8 mouse cellular contexts compared by ENCODE assay signal in genomic region chr17:84820603-84821002, GRCm38 (mm10). TPM values are rescaled to one million over a fixed set of nuclear protein-coding genes. Genes with fewer than 3 reads are reported as not detected.
DNase-seq lines count a peak whose midpoint lies in the region; ATAC-seq and TF ChIP-seq lines count a peak whose summit lies in the region.

No protein-coding gene starts in this region.

- 12% methylated on average over 4 of the region's 4 CpGs for WGBS in heart, embryonic 12.5 days
- 5% methylated on average over 4 of the region's 4 CpGs for WGBS in stomach, postnatal 0 days

- no peak for ATAC-seq in heart, embryonic 12.5 days (ENCODE audit: insufficient number of reproducible peaks, low FRiP score)
- no peak for ATAC-seq in stomach, postnatal 0 days (ENCODE audit: low FRiP score, low TSS enrichment)

- H3K27ac ChIP-seq in heart, embryonic 12.5 days (ENCODE audit: poor library complexity, severe bottlenecking) = no peak overlapping the region
- no peak overlapping the region for H3K27ac ChIP-seq in stomach, postnatal 0 days (replicated peaks)

- H3K9ac ChIP-seq in heart, embryonic 12.5 days = no peak overlapping the region
- H3K9ac ChIP-seq in stomach, postnatal 0 days (ENCODE audit: low read length) = no peak overlapping the region

- intact Hi-C loops in heart, postnatal 14 days (cut with DNase I) = no loop called here

- peak; percentile 15 to 49 for DNase-seq in heart, postnatal 14 days
- peak; percentile 10 for DNase-seq in thymus, postnatal 14 days
- DNase-seq in thymus, postnatal 10 days (ENCODE audit: low spot score in 2 of 2) = no peak
- DNase-seq in forelimb bud, embryonic 11.5 days (ENCODE audit: low read depth, low spot score) = peak; percentile 68
- DNase-seq in stomach, postnatal 0 days (ENCODE audit: low spot score) = peak; percentile 58
- DNase-seq in cerebellum, postnatal 4 days (ENCODE audit: low spot score in 2 of 2) = no peak
- no peak for DNase-seq in cerebellum, postnatal 14 days

- no peaks in the 10 kb centered on the region for H3K36me3 ChIP-seq in heart, embryonic 12.5 days
- no peaks in the 10 kb centered on the region for H3K36me3 ChIP-seq in stomach, postnatal 0 days (ENCODE audit: control insufficient read depth, insufficient read depth, low read length)

- TF ChIP-seq EP300 in stomach, postnatal 0 days (optimal IDR thresholded peaks at IDR 0.05) = no peak

- H3K4me1 ChIP-seq in heart, embryonic 12.5 days (replicated peaks) = no peaks in the 10 kb centered on the region
- H3K4me1 ChIP-seq in stomach, postnatal 0 days (replicated peaks; ENCODE audit: control insufficient read depth, insufficient read depth) = no peaks in the 10 kb centered on the region

- TF ChIP-seq CTCF in stomach, postnatal 0 days (IDR thresholded peaks at IDR 0.05; ENCODE audit: low read depth) = no peak

- no peak overlapping the region for H3K4me3 ChIP-seq in heart, embryonic 12.5 days
- no peak overlapping the region for H3K4me3 ChIP-seq in stomach, postnatal 0 days (ENCODE audit: low read depth, low read length)

- 0 out of 2 replicates have a peak, but pooled peaks cover 3% of the 10 kb centered on the region for H3K27me3 ChIP-seq in heart, embryonic 12.5 days (replicated peaks)
- H3K27me3 ChIP-seq in stomach, postnatal 0 days (ENCODE audit: control insufficient read depth, insufficient read depth, low read length) = no peaks in the 10 kb centered on the region

- no peak overlapping the region for H3K4me2 ChIP-seq in heart, embryonic 12.5 days
- no peak overlapping the region for H3K4me2 ChIP-seq in stomach, postnatal 0 days (replicated peaks; ENCODE audit: low read depth)

- no peaks in the 10 kb centered on the region for H3K9me3 ChIP-seq in heart, embryonic 12.5 days (replicated peaks)
- no peaks in the 10 kb centered on the region for H3K9me3 ChIP-seq in stomach, postnatal 0 days (ENCODE audit: control insufficient read depth, low read length)

RNA-seq across cellular contexts. Expression of gene Lrpprc, which starts 30.0 kb away (rescaled TPM):
- 100 to 1,000 TPM; 150 to 152 TPM for total RNA-seq in heart, postnatal 14 days (2021)
- polyA plus RNA-seq in heart, embryonic 12.5 days (2016; fragmentation: Nextera tagmentation; extraction: Ambion mirVana) = 73.9 and 75.9 TPM in 2 replicates
- polyA plus RNA-seq in stomach, postnatal 0 days (2015; fragmentation: Nextera tagmentation; extraction: Ambion mirVana) = 14.6 and 15.9 TPM in 2 replicates

Comparison
In these comparisons a context has a peak if more than half of its experiments do, and no peak if none do; other contexts are left out.
1. DNase-seq: peak in heart, postnatal 14 days (2 of 2), thymus, postnatal 14 days (single experiment), forelimb bud, embryonic 11.5 days (single experiment) and stomach, postnatal 0 days (single experiment); none in thymus, postnatal 10 days (0 of 2), cerebellum, postnatal 4 days (0 of 2) and cerebellum, postnatal 14 days (0 of 2).